In the genomic region with DNA sequence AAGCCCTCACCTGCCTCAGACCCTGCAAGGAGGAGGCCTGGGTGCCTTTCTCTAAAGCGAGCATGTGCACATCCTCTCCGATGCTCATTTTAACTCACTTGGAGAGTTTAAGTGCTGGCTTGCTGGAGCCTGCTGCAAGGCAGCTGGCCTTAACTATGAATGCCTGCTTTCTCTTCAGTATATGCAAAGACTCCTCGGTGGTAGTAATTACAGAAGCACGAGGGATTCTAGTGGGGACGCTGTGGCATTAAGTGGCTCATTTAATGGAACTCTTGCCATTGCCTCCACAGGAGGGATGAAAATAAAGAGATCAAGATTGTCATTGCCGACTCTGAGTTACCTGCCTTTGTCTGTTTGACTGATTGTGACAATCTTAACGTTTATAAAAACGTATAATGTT, we compare ENCODE assay signal across 27 mouse cellular contexts. TPM values are rescaled to one million over a fixed set of nuclear protein-coding genes. Genes with fewer than 3 reads are reported as not detected.
DNase-seq lines count a peak whose midpoint lies in the region; ATAC-seq and TF ChIP-seq lines count a peak whose summit lies in the region.
"Had no signal": no experiment of that assay in that cellular context is flagged by ENCODE, and none has a peak within 500 bp of the region (broad histone marks: within the 10 kb centered on the region; RNA-seq: fewer than 3 reads in every experiment).

No protein-coding gene starts in this region.

- ATAC-seq in forebrain, embryonic 14.5 days, result peak; percentile 40
- no peak for ATAC-seq in forebrain, embryonic 16.5 days
- ATAC-seq in forebrain, postnatal 0 days, result peak; percentile 38; the same call in 1 of the 2 replicates
- ATAC-seq in forebrain, embryonic 13.5 days, result no peak
- no peak for ATAC-seq in hindbrain, postnatal 0 days
- ATAC-seq in hindbrain, embryonic 14.5 days (ENCODE audit: low FRiP score), result no peak
- ATAC-seq: activated CD4-positive, CD25-positive, alpha-beta regulatory T cell, adult 4 months; CD4-positive, CD25-positive, alpha-beta regulatory T cell, adult 4 months; Patski had no signal

- no peak overlapping the region; the same call in 1 of the 2 replicates for H3K27ac ChIP-seq in forebrain, embryonic 14.5 days (ENCODE audit: low read depth, low read length)
- H3K27ac ChIP-seq in forebrain, embryonic 16.5 days (ENCODE audit: low read length), result no peak overlapping the region
- no peak overlapping the region for H3K27ac ChIP-seq in forebrain, postnatal 0 days (ENCODE audit: low read depth, low read length)
- no peak overlapping the region for H3K27ac ChIP-seq in forebrain, embryonic 13.5 days
- no peak overlapping the region for H3K27ac ChIP-seq in hindbrain, postnatal 0 days
- no peak overlapping the region for H3K27ac ChIP-seq in hindbrain, embryonic 14.5 days
- H3K27ac ChIP-seq: embryonic facial prominence, embryonic 10.5 days; embryonic facial prominence, embryonic 12.5 days; forebrain, embryonic 12.5 days had no signal

- DNase-seq in forebrain, embryonic 14.5 days (ENCODE audit: low spot score), result peak; percentile 50
- DNase-seq in forebrain, postnatal 0 days, result no peak
- DNase-seq in hindbrain, postnatal 0 days (ENCODE audit: low spot score), result peak; percentile 14
- no peak for DNase-seq in hindbrain, embryonic 14.5 days (ENCODE audit: low spot score)
- DNase-seq in frontal cortex, postnatal 36 days (ENCODE audit: low spot score in 2 of 2), result no peak
- DNase-seq: adrenal gland, adult 8-10 months; adrenal gland, postnatal 14 days; adrenal gland, postnatal 36 days; B cell, adult 2 months; cerebellum, adult 11 months; cerebellum, adult 9-10 months; cerebellum, postnatal 10 days; cerebellum, postnatal 25 days had no signal

- H3K9ac ChIP-seq in forebrain, embryonic 14.5 days (ENCODE audit: low read length), result no peak overlapping the region
- H3K9ac ChIP-seq in forebrain, embryonic 16.5 days (replicated peaks; ENCODE audit: low read depth, low read length), result no peak overlapping the region
- no peak overlapping the region for H3K9ac ChIP-seq in forebrain, postnatal 0 days
- H3K9ac ChIP-seq in forebrain, embryonic 13.5 days, result no peak overlapping the region
- H3K9ac ChIP-seq in hindbrain, postnatal 0 days (replicated peaks; ENCODE audit: low read length), result no peak overlapping the region
- no peak overlapping the region for H3K9ac ChIP-seq in hindbrain, embryonic 14.5 days
- H3K9ac ChIP-seq: embryonic facial prominence, embryonic 12.5 days; forebrain, embryonic 12.5 days had no signal

- H3K9me3 ChIP-seq in forebrain, embryonic 14.5 days (replicated peaks; ENCODE audit: control insufficient read depth, low read length), result no peaks in the 10 kb centered on the region
- H3K9me3 ChIP-seq in forebrain, embryonic 16.5 days (ENCODE audit: control insufficient read depth, low read length), result no peaks in the 10 kb centered on the region
- no peaks in the 10 kb centered on the region for H3K9me3 ChIP-seq in forebrain, postnatal 0 days (ENCODE audit: low read length)
- H3K9me3 ChIP-seq in forebrain, embryonic 13.5 days (replicated peaks), result no peaks in the 10 kb centered on the region
- H3K9me3 ChIP-seq in hindbrain, postnatal 0 days (ENCODE audit: low read length), result no peaks in the 10 kb centered on the region
- no peaks in the 10 kb centered on the region for H3K9me3 ChIP-seq in hindbrain, embryonic 14.5 days (ENCODE audit: control insufficient read depth, low read length)
- H3K9me3 ChIP-seq: embryonic facial prominence, embryonic 10.5 days; embryonic facial prominence, embryonic 12.5 days; forebrain, embryonic 12.5 days had no signal

- WGBS in forebrain, embryonic 14.5 days, result 22% methylated on average over 8 of the region's 8 CpGs
- WGBS in forebrain, embryonic 16.5 days, result 29% methylated on average over 8 of the region's 8 CpGs
- WGBS in forebrain, postnatal 0 days, result 25% methylated on average over 8 of the region's 8 CpGs
- 36% methylated on average over 8 of the region's 8 CpGs for WGBS in forebrain, embryonic 13.5 days
- WGBS in hindbrain, postnatal 0 days, result 39% methylated on average over 8 of the region's 8 CpGs
- WGBS in hindbrain, embryonic 14.5 days, result 51% methylated on average over 8 of the region's 8 CpGs

- TF ChIP-seq CTCF in forebrain, postnatal 0 days (IDR thresholded peaks at IDR 0.05; ENCODE audit: low read depth), result no peak
- no peak for TF ChIP-seq CTCF in hindbrain, postnatal 0 days (IDR thresholded peaks at IDR 0.05; ENCODE audit: low read depth)

- H3K4me1 ChIP-seq in forebrain, embryonic 14.5 days (ENCODE audit: control insufficient read depth, insufficient read depth, low read length), result no peaks in the 10 kb centered on the region
- peaks cover 2% of the 10 kb centered on the region; the same call in 1 of the 2 replicates for H3K4me1 ChIP-seq in forebrain, embryonic 16.5 days (replicated peaks; ENCODE audit: control insufficient read depth, insufficient read depth, low read length)
- H3K4me1 ChIP-seq in forebrain, postnatal 0 days (ENCODE audit: insufficient read depth), result no peaks in the 10 kb centered on the region
- H3K4me1 ChIP-seq in forebrain, embryonic 13.5 days, result peaks cover 18% of the 10 kb centered on the region
- H3K4me1 ChIP-seq in hindbrain, postnatal 0 days (ENCODE audit: insufficient read depth, low read length), result no peaks in the 10 kb centered on the region
- H3K4me1 ChIP-seq in hindbrain, embryonic 14.5 days (replicated peaks; ENCODE audit: control insufficient read depth, insufficient read depth, low read length), result 0 out of 2 replicates have a peak, but pooled peaks cover 6% of the 10 kb centered on the region
- H3K4me1 ChIP-seq: embryonic facial prominence, embryonic 12.5 days had no signal

- H3K27me3 ChIP-seq in forebrain, embryonic 14.5 days (replicated peaks; ENCODE audit: control insufficient read depth, insufficient read depth, low read length), result no peaks in the 10 kb centered on the region
- H3K27me3 ChIP-seq in forebrain, embryonic 16.5 days (replicated peaks; ENCODE audit: control insufficient read depth, insufficient read depth, low read length), result no peaks in the 10 kb centered on the region
- H3K27me3 ChIP-seq in forebrain, postnatal 0 days (ENCODE audit: insufficient read depth, low read length), result no peaks in the 10 kb centered on the region
- H3K27me3 ChIP-seq in forebrain, embryonic 13.5 days, result no peaks in the 10 kb centered on the region
- H3K27me3 ChIP-seq in hindbrain, postnatal 0 days (ENCODE audit: insufficient read depth, low read length), result no peaks in the 10 kb centered on the region
- H3K27me3 ChIP-seq in hindbrain, embryonic 14.5 days (ENCODE audit: control insufficient read depth, insufficient read depth, low read length), result no peaks in the 10 kb centered on the region
- H3K27me3 ChIP-seq: CH12.LX; forebrain, embryonic 12.5 days had no signal

- H3K4me2 ChIP-seq in forebrain, embryonic 14.5 days (ENCODE audit: low read length), result no peak overlapping the region
- no peak overlapping the region for H3K4me2 ChIP-seq in forebrain, embryonic 16.5 days (ENCODE audit: low read length)
- no peak overlapping the region for H3K4me2 ChIP-seq in forebrain, postnatal 0 days (ENCODE audit: low read depth)
- no peak overlapping the region for H3K4me2 ChIP-seq in forebrain, embryonic 13.5 days
- H3K4me2 ChIP-seq in hindbrain, postnatal 0 days (ENCODE audit: low read depth, low read length), result no peak overlapping the region
- H3K4me2 ChIP-seq in hindbrain, embryonic 14.5 days (replicated peaks), result no peak overlapping the region
- H3K4me2 ChIP-seq: embryonic facial prominence, embryonic 12.5 days; forebrain, embryonic 12.5 days had no signal

- H3K4me3 ChIP-seq in forebrain, embryonic 14.5 days (ENCODE audit: low read depth, low read length), result no peak overlapping the region
- H3K4me3 ChIP-seq in forebrain, embryonic 16.5 days (replicated peaks; ENCODE audit: low read length), result no peak overlapping the region
- no peak overlapping the region for H3K4me3 ChIP-seq in forebrain, postnatal 0 days (ENCODE audit: low read depth, low read length)
- no peak overlapping the region for H3K4me3 ChIP-seq in forebrain, embryonic 13.5 days
- H3K4me3 ChIP-seq in hindbrain, postnatal 0 days (ENCODE audit: low read length), result no peak overlapping the region
- no peak overlapping the region for H3K4me3 ChIP-seq in hindbrain, embryonic 14.5 days (replicated peaks; ENCODE audit: low read length)
- H3K4me3 ChIP-seq: embryonic facial prominence, embryonic 10.5 days; embryonic facial prominence, embryonic 12.5 days; forebrain, embryonic 12.5 days had no signal

- H3K36me3 ChIP-seq in forebrain, embryonic 14.5 days (ENCODE audit: control insufficient read depth, insufficient read depth, low read length), result no peaks in the 10 kb centered on the region
- no peaks in the 10 kb centered on the region for H3K36me3 ChIP-seq in forebrain, embryonic 16.5 days (ENCODE audit: control insufficient read depth, insufficient read depth)
- no peaks in the 10 kb centered on the region for H3K36me3 ChIP-seq in forebrain, postnatal 0 days (ENCODE audit: insufficient read depth)
- no peaks in the 10 kb centered on the region for H3K36me3 ChIP-seq in forebrain, embryonic 13.5 days (ENCODE audit: poor library complexity, severe bottlenecking)
- no peaks in the 10 kb centered on the region for H3K36me3 ChIP-seq in hindbrain, postnatal 0 days (ENCODE audit: insufficient read depth, low read length)
- H3K36me3 ChIP-seq in hindbrain, embryonic 14.5 days (replicated peaks; ENCODE audit: control insufficient read depth, insufficient read depth), result no peaks in the 10 kb centered on the region
- H3K36me3 ChIP-seq: embryonic facial prominence, embryonic 10.5 days; embryonic facial prominence, embryonic 12.5 days; forebrain, embryonic 12.5 days; G1E had no signal

RNA-seq across cellular contexts. Expression of a gene that starts 59.7 kb away (rescaled TPM):
- not detected in 2 replicates for polyA plus RNA-seq in forebrain, embryonic 14.5 days (2014; fragmentation: Nextera tagmentation; extraction: Ambion mirVana)
- polyA plus RNA-seq in forebrain, embryonic 16.5 days (2015; fragmentation: Nextera tagmentation; extraction: Ambion mirVana), result not detected in 2 replicates
- total RNA-seq in forebrain, postnatal 0 days (2014; rRNA removed), result not detected in 2 replicates
- not detected in 2 replicates for polyA plus RNA-seq in forebrain, postnatal 0 days (2015; fragmentation: Nextera tagmentation; extraction: Ambion mirVana)
- polyA plus RNA-seq in forebrain, embryonic 13.5 days (2015; fragmentation: Nextera tagmentation; extraction: Ambion mirVana), result not detected in 2 replicates
- not detected in 2 replicates for total RNA-seq in hindbrain, postnatal 0 days (2014; rRNA removed)
- polyA plus RNA-seq in hindbrain, postnatal 0 days (2015; fragmentation: Nextera tagmentation; extraction: Ambion mirVana), result not detected in 2 replicates
- not detected in 2 replicates for polyA plus RNA-seq in hindbrain, embryonic 14.5 days (2014; fragmentation: Nextera tagmentation; extraction: Ambion mirVana)
- total RNA-seq: adrenal gland, adult 18-20 months; adrenal gland, adult 8-10 months; adrenal gland, postnatal 14 days; adrenal gland, postnatal 36 days; CH12.LX; G1E had no signal
- polyA plus RNA-seq: cerebellum, adult 2 months; cortical plate, adult 2 months; embryonic facial prominence, embryonic 10.5 days; embryonic facial prominence, embryonic 12.5 days; embryonic facial prominence, embryonic 14.5 days; forebrain, embryonic 12.5 days; G1E had no signal

Comparison
In these comparisons a context has a peak if more than half of its experiments do, and no peak if none do; other contexts are left out.
1. ATAC-seq: peak in forebrain, embryonic 14.5 days (single experiment) and forebrain, postnatal 0 days (single experiment); none in forebrain, embryonic 16.5 days (single experiment), forebrain, embryonic 13.5 days (single experiment), hindbrain, postnatal 0 days (single experiment) and hindbrain, embryonic 14.5 days (single experiment).
2. DNase-seq: peak in forebrain, embryonic 14.5 days (single experiment) and hindbrain, postnatal 0 days (single experiment); none in forebrain, postnatal 0 days (single experiment), hindbrain, embryonic 14.5 days (single experiment) and frontal cortex, postnatal 36 days (0 of 2).